Mouse (Mus musculus): ENCODE measurements around the gene Tmcc1.

Tmcc1 gene

DNA sequence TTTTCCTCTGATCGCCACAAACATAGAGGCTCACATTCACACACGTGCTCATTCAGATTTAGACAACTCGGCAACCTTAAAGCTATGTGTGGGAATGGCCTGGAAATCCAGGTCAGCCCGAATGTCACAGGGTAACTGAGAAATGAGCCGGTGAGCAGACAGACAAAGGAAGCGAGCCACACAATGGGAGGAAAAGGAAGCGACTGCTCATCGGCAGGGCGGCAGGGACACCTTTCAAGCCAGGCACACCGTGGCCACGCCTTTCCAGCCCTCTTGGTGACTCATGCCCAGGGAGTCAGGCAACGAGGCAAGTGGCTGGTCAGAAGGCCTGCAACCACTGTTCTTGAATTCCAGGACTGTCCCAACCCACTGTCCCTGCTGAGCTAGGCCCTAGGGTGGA lies 183.9 kb downstream of the Tmcc1 start:
- peak; percentile 50 for DNase-seq

- DNase-seq = peak; percentile 85
These were observed 185.6 kb downstream of the Tmcc1 start for GRCm38 (mm10) chr6:116007561-116008173.

GRCm38 (mm10) chr6:116006731-116007130 lies 186.6 kb downstream of the Tmcc1 start:
- peak; percentile 91 for DNase-seq

DNA sequence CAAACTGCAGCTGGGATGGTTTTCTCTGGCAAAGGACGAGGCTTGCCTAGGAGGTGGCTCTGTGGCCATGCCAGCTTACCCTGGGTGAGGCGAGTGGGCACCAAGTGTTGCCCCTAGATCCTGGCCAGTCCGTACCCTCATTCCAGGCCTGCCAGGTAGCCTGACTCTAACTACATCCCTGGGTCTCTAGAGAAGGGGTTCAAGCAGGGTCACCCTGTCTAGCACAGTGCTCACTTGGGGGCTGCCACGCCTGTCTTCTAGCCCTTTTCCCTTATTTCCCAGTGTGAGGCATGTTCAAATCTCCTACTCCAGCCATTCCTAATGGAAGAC lies 187.4 kb downstream of the Tmcc1 start:
- DNase-seq = no peak

DNA sequence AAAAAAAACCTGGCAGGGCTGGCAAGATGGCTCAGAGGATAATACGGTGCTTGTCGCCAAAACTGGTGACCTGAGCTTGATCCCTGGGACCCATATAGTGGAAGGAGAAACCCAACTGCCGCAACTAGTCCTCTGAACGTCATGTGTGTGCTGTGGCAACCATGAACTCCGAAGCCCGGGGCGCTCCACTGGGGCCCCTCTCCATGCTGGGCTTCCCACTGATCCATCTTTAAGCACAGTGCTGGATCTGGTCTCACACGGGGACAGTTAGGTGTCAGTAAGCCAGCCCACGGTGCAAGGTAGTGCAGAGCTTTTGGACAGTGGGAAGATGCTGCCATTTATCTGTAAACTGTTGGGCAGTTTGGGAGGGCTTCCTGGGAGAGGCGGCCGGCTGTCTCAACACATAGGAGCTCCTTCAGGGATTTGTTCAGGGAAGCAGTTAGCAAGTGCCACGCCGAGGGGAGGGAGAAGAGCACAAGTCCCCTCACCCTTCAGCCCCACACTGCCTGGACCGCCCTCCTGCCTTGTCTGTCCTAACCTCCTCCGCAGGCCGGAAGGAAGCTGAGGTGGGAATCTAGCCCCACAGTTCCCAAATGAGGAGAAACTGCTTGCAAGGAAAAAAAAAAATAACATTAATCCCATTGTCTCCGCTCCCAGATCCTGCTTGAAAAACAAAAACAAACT lies 187.9 kb downstream of the Tmcc1 start:
- DNase-seq = no peak

DNA sequence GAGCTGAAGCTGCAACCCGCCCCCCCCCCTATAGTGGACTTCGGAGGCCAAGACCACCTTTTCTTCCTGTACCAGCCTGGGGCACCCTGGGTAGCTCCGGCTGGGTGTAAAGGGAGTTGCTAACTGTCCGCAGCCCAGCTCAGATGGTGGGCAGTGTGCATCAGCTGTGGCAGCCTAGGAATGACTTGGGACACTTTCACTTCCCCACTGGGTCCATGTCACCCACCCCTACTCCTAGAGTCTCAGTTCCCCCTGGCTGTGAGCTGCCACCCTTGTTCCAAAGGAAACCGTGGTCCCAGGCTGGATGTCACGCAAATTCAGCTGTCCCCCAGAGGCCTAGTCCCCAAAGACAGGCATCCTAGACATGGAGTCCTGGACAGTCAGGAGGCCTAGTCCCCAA lies 188.6 kb downstream of the Tmcc1 start:
- DNase-seq = no peak

- no peak for DNase-seq
These were observed 189.2 kb downstream of the Tmcc1 start for GRCm38 (mm10) chr6:116004069-116004468.

DNA sequence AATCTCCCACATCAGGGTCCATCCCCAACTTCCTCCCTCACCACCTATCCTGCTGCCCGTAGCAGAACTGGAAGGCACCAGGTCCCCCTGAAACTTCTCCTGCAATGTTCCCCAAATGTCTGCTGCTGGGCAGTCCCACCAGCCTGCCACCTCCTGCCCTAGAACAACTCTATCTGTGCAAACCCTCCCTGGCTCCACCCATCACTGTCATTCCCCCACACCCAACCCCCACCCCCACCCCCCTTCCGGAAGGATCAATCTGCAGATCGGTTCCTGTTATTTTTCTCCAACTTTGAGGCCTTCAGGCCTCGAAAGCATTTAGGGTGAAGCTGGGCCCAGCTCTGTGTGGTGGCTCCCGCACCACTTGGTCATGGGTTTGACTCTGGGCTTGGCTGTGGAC lies 189.8 kb downstream of the Tmcc1 start:
- no peak for DNase-seq

DNA sequence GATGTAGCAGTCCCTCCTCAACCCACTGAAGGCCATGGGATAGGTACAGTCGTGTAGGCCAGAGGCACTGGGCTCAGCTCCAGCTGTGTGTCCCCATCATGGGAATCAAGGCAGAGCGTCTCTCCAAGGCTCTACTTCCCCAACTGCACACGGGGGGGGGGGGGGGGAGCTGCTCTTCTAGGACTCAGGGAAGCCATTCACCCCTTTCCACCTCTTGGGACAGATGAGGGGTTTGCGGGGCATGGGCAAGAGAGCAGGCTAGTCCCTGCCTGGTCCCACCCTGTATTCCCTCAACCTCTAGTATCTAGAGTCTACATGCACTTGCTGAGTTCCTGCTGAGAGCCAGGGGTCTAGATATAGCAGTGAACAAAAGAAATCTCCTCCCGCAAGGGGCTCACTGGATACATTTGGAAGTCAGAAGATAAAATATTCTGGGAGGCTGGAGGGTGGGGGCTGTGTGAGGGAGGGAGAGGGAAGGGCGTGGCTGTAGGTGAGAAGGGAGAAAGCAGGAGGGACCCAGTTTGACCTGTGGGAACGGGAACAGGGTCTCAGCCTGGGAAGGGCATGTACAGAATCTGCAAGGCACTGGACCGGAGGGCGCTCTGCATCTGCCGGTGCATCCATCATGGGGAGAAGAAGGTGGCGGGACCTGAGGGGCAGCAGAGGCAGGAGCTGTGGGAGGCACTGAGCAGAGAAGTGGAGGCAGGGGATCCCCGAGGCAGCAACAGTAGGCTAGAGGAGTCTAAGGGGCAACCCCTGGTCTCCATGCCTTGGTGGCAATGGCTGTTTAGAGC lies 190.8 kb downstream of the Tmcc1 start:
- no peak for DNase-seq

- no peak for DNase-seq
These were observed 192.4 kb downstream of the Tmcc1 start for GRCm38 (mm10) chr6:116000851-116001250.

DNA sequence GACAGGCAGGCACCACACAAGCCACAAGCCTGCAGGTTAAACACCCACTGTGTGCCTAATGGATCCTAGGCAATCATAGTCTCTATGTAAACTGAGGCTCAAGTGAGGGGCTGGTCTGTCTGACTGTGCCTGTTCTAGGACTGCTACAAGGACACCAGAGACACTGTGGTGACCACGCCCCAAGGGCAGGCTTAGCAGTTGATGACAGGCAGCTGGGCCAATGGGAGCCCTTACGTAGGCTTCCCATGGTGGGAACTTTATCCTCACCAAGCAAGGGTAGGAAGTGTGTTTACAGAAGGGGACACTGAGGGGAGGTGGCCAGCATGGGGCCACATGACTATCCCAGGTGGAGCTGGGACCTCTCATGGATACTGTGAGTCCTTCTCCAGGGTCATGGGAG lies 194.1 kb downstream of the Tmcc1 start:
- no peak for DNase-seq

DNA sequence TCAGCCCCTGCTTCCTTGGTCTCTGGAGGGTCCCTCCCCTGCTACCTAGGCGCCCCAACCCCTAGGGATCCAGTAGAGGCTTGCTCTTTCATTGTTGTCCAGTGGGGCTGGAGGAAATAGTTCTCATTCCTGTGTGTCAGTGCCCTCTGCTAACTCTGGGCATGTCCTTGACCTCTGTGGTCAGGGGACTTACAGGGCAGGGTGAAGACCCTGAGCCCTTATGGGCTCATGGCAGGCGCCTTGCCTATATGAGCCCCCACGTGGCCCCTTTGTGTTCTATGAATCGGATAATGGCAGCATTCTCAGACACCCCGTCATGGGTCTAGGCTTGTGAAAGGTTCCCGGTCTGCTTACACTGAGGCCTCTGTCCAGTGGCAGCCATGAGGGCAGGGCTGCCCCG lies 194.5 kb downstream of the Tmcc1 start:
- DNase-seq = no peak

GRCm38 (mm10) chr6:115997726-115998311 lies 195.5 kb downstream of the Tmcc1 start:
- DNase-seq = no peak

GRCm38 (mm10) chr6:115996171-115996851 lies 197.0 kb downstream of the Tmcc1 start:
- DNase-seq = peak; percentile 81

GRCm38 (mm10) chr6:115995531-115995941 lies 197.8 kb downstream of the Tmcc1 start:
- no peak for DNase-seq

DNA sequence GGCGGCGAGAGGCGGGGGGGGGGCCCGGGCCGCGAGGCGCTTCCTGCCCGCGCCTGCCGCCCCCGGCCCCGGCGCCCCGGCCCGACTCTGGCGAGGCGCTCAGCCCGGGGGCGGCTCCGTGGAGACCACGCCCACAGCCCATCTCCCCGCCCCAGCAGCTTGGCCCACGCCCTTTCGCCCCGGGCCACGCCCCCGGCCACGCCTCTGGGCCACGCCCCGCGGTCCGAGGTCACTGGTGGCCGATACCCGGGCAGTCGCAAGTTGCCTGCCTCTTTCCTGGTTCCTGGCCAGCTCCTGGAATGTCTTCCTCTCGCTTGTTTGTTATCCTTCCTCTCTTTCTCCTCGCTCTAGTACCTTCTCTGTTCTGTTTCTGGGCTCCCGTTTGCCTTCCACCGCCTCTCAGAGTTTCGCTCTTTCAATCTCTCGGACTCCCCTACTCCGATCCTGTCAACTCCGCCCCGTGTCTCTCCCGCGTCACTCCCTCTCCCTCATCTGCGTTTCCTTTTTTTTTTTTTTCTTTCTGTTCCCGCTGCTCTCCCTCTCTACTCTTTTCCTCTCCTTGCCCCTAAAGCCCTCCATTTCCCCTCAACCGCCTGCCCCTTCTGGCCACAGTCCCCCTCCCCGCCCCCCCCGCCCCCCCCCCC lies 198.3 kb downstream of the Tmcc1 start, which contains the start of gene Plxnd1:
TSS of gene Plxnd1 (minus strand) at position 129 of the 644 bp plus-strand sequence.
- DNase-seq = peak; percentile 94

GRCm38 (mm10) chr6:115994146-115994876 lies 199.0 kb downstream of the Tmcc1 start:
- DNase-seq = no peak

DNA sequence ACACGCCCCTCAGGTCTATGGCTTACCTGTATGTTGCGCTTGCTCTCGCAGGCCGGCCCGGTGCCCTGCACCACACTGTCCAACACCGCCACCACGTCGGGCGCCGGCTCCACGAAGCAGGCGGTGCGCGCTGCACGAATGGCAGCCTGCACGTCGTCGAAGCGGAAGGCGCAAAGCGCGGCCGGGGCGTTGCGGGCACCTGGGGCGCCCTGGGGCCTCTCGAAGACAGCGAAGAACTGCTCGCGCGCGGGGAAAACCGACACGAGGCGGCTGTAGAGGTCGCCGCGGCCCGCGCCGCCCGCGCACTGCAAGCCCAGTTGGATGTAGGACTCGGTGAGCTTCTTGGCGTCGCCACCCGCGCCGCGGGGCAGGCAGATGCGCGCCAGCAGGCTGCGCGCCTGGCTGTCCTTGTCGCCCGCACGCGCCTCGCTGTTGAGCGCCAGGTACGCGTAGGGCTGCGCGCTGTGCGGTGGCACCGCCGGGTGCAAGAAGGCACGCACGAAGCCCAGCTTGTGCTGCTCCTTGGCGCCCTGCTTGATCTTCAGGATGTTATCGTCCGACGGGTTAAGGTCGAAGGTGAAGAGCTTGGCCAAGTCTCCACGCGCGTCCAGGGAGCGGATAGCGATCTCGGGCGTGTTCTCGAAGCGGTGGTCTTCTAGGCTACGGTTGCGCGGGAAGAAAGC lies 199.7 kb downstream of the Tmcc1 start:
- peak; percentile 41 for DNase-seq

DNA sequence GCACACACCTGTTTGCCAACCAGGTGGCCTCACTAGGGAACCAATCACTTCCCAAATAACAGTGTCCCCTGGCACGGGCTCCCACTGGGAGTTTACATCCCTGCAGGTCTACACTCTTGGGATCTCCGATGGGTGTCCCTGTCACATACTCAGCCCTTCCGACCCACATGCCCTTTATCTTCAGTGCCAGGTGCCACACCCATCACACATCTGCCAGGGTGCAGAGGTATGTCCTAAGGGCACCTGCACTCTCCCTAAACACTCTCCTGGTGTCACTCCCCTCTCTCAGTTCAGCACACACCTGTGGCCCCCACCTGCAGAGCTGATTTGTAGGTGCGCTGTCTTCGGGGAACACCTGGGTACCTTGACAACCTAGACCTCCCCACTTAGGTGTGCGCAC lies 200.3 kb downstream of the Tmcc1 start:
- DNase-seq = no peak

- no peak for DNase-seq
These were observed 201.2 kb downstream of the Tmcc1 start for GRCm38 (mm10) chr6:115991881-115992620.
